Mouse (Mus musculus) liver, embryonic 11.5 days (tissue): Measurements from ENCODE around the gene Gm44790. TPM values are rescaled to one million over a fixed set of nuclear protein-coding genes. Genes with fewer than 3 reads are reported as not detected.

Source experiments
- ATAC-seq: fragments of 200-750 bp; cut with Nextera tagmentation; replicated peaks from 2 replicates; pipeline ENCODE4 v1.8.0; 2017; ENCODE audit warnings: moderate number of reproducible peaks, mild to moderate bottlenecking, moderate TSS enrichment, moderate library complexity; ENCODE audit not compliant: low FRiP score
- DNase-seq: peaks from one replicate; pipeline ENCODE4 v3.0.0-alpha.2; 2017; ENCODE audit warnings: low spot score
- H3K27ac ChIP-seq: fragments of 300-500 bp; sonication (generic); 2 replicates; pipeline ENCODE4 v1.5.1; 2014; ENCODE audit warnings: mild to moderate bottlenecking, low read depth, low read length, control low read depth
- H3K27me3 ChIP-seq: fragments of 300-500 bp; sonication (generic); replicated peaks from 2 replicates; pipeline ENCODE4 v1.6.1; 2014; ENCODE audit warnings: low read length, mixed read lengths; ENCODE audit not compliant: control insufficient read depth, insufficient read depth
- H3K36me3 ChIP-seq: fragments of 300-500 bp; sonication (generic); 2 replicates; pipeline ENCODE4 v1.6.1; 2014; ENCODE audit warnings: mild to moderate bottlenecking, low read length, moderate library complexity, mixed read lengths; ENCODE audit not compliant: control insufficient read depth, insufficient read depth
- H3K4me1 ChIP-seq: fragments of 300-500 bp; sonication (generic); replicated peaks from 2 replicates; pipeline ENCODE4 v1.6.1; 2014; ENCODE audit warnings: low read length, mixed read lengths; ENCODE audit not compliant: control insufficient read depth, insufficient read depth
- H3K4me2 ChIP-seq: fragments of 300-500 bp; sonication (generic); 2 replicates; pipeline ENCODE4 v1.6.1; 2014; ENCODE audit warnings: mild to moderate bottlenecking, control low read depth, moderate library complexity
- H3K4me3 ChIP-seq: fragments of 300-500 bp; sonication (generic); 2 replicates; pipeline ENCODE4 v1.5.1; 2014; ENCODE audit warnings: low read depth, low read length, control low read depth
- H3K9ac ChIP-seq: fragments of 300-500 bp; sonication (generic); 2 replicates; pipeline ENCODE4 v1.6.1; 2014; ENCODE audit warnings: low read depth, low read length, control low read depth
- H3K9me3 ChIP-seq: fragments of 300-500 bp; sonication (generic); 2 replicates; pipeline ENCODE4 v1.6.1; 2016; ENCODE audit warnings: low read length, inconsistent platforms, mixed read lengths; ENCODE audit not compliant: control insufficient read depth
- WGBS: fragments of 180-500 bp; shearing (Covaris S2); extraction: QIAGEN DNeasy Blood & Tissue Kit; methylation state at CpG from one replicate; pipeline ENCODE4 v1.1.7; 2014; 5-methylcytosine and 5-hydroxymethylcytosine counted together
- polyA plus RNA-seq: library from polyadenylated mRNA; unstranded; fragments of >200 nt; fragmentation: Nextera tagmentation; extraction: Ambion mirVana; gene quantifications from 2 replicates; pipeline ENCODE4 v1.2.1, GENCODE M21; 2014

The Gm44790 gene
- polyA plus RNA-seq, 1 experiment from 2014 or later, result not detected

DNA sequence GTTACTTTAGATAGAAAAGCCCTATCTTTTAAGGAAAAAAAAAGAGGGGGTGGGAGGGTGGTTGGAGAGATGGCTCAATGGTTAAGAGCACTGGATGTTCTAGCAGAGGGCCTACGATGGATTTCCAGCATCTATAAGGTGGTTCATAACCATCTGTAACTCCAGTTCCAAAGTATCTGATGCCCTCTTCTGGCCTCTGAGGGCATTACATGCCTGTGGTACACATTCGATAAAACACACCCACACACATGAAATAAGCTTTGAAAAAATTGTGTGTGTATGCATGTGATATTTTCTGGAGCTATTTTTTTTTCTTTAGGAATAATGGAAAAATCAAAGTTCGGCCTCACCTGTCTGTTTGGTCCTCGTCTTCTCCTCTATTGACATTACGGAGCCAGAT is 35.1 kb upstream of the Gm44790 start:
- no peaks in the 10 kb centered on the region for H3K27me3 ChIP-seq
- 94% methylated on average over 5 of the region's 5 CpGs for WGBS
- H3K4me2 ChIP-seq, result no peak overlapping the region
- H3K9me3 ChIP-seq, result no peaks in the 10 kb centered on the region
- peaks cover 15% of the 10 kb centered on the region for H3K4me1 ChIP-seq
- peaks cover 33% of the 10 kb centered on the region; the same call in 1 of the 2 replicates for H3K36me3 ChIP-seq
- DNase-seq (no peak), ATAC-seq (no peak)
- H3K27ac ChIP-seq, result no peak overlapping the region
- H3K9ac ChIP-seq, result no peak overlapping the region
- H3K4me3 ChIP-seq, result no peak overlapping the region

GRCm38 (mm10) chr6:86393187-86393586 is 33.3 kb upstream of the Gm44790 start:
- no peaks in the 10 kb centered on the region for H3K9me3 ChIP-seq
- DNase-seq (no peak), ATAC-seq (no peak)
- no peak overlapping the region for H3K9ac ChIP-seq
- no peak overlapping the region for H3K27ac ChIP-seq
- H3K4me2 ChIP-seq, result no peak overlapping the region
- peaks cover 20% of the 10 kb centered on the region for H3K4me1 ChIP-seq
- no peak overlapping the region for H3K4me3 ChIP-seq
- peaks cover 30% of the 10 kb centered on the region; the same call in 1 of the 2 replicates for H3K36me3 ChIP-seq
- H3K27me3 ChIP-seq, result no peaks in the 10 kb centered on the region
- WGBS, result 95% methylated on average over 1 of the region's 1 CpGs

GRCm38 (mm10) chr6:86394078-86394720 is 32.3 kb upstream of the Gm44790 start:
- Histone ChIP-seq H3K27me3 (no peaks in the 10 kb centered on the region), H3K36me3 (peaks cover 25% of the 10 kb centered on the region; the same call in 1 of the 2 replicates), H3K9me3 (no peaks in the 10 kb centered on the region), H3K4me1 (peaks cover 20% of the 10 kb centered on the region), H3K4me3 (no peak overlapping the region), H3K9ac (no peak overlapping the region), H3K4me2 (no peak overlapping the region), H3K27ac (no peak overlapping the region)
- no peak for ATAC-seq
- DNase-seq, result no peak
- 88% methylated on average over 17 of the region's 17 CpGs for WGBS

DNA sequence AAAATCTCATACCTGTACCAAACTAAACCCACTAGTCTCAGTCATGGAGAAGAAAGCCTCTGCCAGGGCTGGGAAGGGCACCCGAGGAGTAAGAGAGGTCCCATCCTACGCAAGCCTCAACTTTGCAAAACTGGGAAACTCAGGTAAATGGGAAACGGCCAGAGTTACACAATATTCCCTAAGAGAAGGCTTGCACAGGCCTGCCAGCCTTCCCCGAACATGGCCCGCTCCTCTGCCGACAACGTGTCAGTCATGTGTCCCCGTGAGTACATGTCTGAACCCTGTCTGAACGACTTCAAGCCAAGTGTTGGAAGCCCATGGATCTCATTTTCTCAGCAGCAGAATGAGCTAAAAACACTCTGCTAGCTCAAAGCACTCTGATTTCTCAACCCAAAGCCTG is 31.4 kb upstream of the Gm44790 start:
- H3K36me3 ChIP-seq, result peaks cover 22% of the 10 kb centered on the region; the same call in 1 of the 2 replicates
- H3K9me3 ChIP-seq, result no peaks in the 10 kb centered on the region
- H3K4me2 ChIP-seq, result peak overlapping the region; percentile 97
- H3K27ac ChIP-seq, result no peak overlapping the region
- H3K9ac ChIP-seq, result peak overlapping the region; percentile 34; the same call in 1 of the 2 replicates
- H3K27me3 ChIP-seq, result no peaks in the 10 kb centered on the region
- ATAC-seq, result no peak
- DNase-seq, result no peak
- H3K4me1 ChIP-seq, result peaks cover 20% of the 10 kb centered on the region
- H3K4me3 ChIP-seq, result no peak overlapping the region
- WGBS, result 87% methylated on average over 9 of the region's 9 CpGs

GRCm38 (mm10) chr6:86395969-86396368 is 30.5 kb upstream of the Gm44790 start:
- ATAC-seq (no peak), DNase-seq (no peak)
- Histone ChIP-seq H3K9ac (peak overlapping the region; percentile 89), H3K4me3 (peak overlapping the region; percentile 93), H3K4me1 (peaks cover 20% of the 10 kb centered on the region), H3K27me3 (no peaks in the 10 kb centered on the region), H3K27ac (peak overlapping the region; percentile 83; the same call in 1 of the 2 replicates), H3K4me2 (peak overlapping the region; percentile 97), H3K9me3 (no peaks in the 10 kb centered on the region), H3K36me3 (peaks cover 13% of the 10 kb centered on the region; the same call in 1 of the 2 replicates)
- 21% methylated on average over 10 of the region's 10 CpGs for WGBS

- H3K4me2 ChIP-seq, result peak within 1 kb of the TSS; percentile 97
- DNase-seq, result peak; percentile 90
- peak within 1 kb of the TSS; percentile 83 for H3K27ac ChIP-seq
- H3K9me3 ChIP-seq, result no peaks in the 10 kb centered on the region
- H3K4me3 ChIP-seq, result peak within 1 kb of the TSS; percentile 93
- ATAC-seq, result peak; percentile 91
- H3K27me3 ChIP-seq, result no peaks in the 10 kb centered on the region
- under 1% methylated on average over 51 of the region's 51 CpGs for WGBS
- H3K36me3 ChIP-seq, result peaks cover 8% of the 10 kb centered on the region; the same call in 1 of the 2 replicates
- peaks cover 20% of the 10 kb centered on the region for H3K4me1 ChIP-seq
- H3K9ac ChIP-seq, result peak within 1 kb of the TSS; percentile 89
These were observed 29.7 kb upstream of the Gm44790 start, which contains the start of gene Pcyox1 for GRCm38 (mm10) chr6:86396581-86397256. TSS of gene Pcyox1 (minus strand) at chr6:86397154.

GRCm38 (mm10) chr6:86397257-86397980 is 29.0 kb upstream of the Gm44790 start:
- Histone ChIP-seq H3K9me3 (no peaks in the 10 kb centered on the region), H3K4me2 (peak overlapping the region; percentile 97), H3K4me3 (peak overlapping the region; percentile 93), H3K36me3 (0 out of 2 replicates have a peak, but pooled peaks cover under 1% of the 10 kb centered on the region), H3K4me1 (peaks cover 20% of the 10 kb centered on the region), H3K27me3 (no peaks in the 10 kb centered on the region), H3K9ac (peak overlapping the region; percentile 89), H3K27ac (peak overlapping the region; percentile 83)
- DNase-seq (no peak), ATAC-seq (no peak)
- 6% methylated on average over 14 of the region's 14 CpGs for WGBS

DNA sequence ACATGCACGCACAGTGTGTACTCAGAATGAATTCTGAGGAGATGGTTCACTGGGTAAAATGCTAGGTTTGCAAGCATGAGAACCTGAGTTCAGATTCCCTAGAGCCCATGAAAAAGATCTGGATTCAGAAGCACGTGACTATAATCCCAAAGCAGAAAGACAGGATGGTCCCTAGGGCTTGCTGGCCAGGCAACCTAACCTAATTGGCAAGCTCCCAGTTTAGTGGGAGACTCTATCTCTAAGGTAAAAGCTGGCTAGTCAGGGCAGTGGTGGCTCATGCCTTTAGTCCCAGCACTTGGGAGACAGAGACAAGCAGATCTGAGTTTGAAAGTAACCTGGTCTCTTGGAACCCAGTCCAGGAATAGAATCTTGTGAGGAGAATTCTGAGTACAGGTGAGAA is 27.5 kb upstream of the Gm44790 start:
- no peak overlapping the region for H3K9ac ChIP-seq
- H3K4me2 ChIP-seq, result no peak overlapping the region
- peaks cover 18% of the 10 kb centered on the region for H3K4me1 ChIP-seq
- H3K27ac ChIP-seq, result no peak overlapping the region
- H3K4me3 ChIP-seq, result no peak overlapping the region
- no peaks in the 10 kb centered on the region for H3K9me3 ChIP-seq
- no peaks in the 10 kb centered on the region for H3K27me3 ChIP-seq
- DNase-seq, result no peak
- no peak for ATAC-seq
- WGBS, result 84% methylated on average over 2 of the region's 2 CpGs
- no peaks in the 10 kb centered on the region for H3K36me3 ChIP-seq
